Mouse (Mus musculus): Measurements from ENCODE around the gene Mycn.

Mycn gene

DNA sequence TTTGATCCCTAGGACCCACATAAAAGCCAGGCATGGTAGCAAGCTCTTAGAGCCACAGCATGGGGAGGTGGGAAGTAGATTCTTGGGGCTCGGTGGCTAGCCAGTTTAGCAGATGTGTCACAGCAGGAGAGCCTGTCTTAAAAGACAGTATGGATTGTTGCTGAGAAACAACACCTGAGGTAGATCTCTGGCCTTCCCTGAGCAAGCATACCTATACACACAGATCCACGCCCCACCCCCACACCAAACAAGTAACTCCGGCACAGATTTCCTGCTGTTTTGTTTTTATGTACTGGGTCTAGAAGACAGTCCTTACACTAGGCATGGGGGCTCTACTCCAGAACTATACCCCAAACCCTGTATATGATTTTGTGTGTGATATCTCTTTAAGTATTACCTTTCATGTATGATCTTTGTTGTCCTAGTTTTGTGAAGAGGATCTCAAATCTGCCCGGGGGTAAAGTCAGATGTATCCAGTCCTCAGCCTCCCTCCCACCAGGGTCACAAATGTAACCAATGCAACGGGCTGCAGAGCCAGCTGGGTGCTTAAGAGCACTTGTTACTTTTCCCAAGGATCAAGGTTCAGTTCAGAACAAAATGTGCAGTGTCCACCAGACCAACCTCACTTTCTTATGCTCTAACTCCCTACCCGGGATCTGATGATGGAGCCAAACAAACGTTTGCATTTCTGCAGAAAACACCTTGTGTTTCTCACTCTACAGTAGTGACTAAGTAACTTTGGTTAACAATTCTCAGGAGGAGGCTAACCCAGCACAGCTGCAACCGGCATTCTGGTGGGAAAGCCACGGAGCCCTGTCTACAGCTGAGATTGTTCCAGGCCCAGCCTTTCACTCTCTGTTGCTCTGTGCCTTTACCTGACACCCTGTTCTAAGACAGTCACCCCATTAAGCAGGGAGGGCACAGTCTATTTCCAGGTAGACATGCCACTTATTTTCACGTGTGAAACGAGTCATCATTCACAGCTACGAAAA, 21.3 kb downstream of the Mycn start:
- DNase-seq, result no peak

- no peak for DNase-seq
These were observed 25.4 kb downstream of the Mycn start for GRCm38 (mm10) chr12:12916298-12916697.

DNA sequence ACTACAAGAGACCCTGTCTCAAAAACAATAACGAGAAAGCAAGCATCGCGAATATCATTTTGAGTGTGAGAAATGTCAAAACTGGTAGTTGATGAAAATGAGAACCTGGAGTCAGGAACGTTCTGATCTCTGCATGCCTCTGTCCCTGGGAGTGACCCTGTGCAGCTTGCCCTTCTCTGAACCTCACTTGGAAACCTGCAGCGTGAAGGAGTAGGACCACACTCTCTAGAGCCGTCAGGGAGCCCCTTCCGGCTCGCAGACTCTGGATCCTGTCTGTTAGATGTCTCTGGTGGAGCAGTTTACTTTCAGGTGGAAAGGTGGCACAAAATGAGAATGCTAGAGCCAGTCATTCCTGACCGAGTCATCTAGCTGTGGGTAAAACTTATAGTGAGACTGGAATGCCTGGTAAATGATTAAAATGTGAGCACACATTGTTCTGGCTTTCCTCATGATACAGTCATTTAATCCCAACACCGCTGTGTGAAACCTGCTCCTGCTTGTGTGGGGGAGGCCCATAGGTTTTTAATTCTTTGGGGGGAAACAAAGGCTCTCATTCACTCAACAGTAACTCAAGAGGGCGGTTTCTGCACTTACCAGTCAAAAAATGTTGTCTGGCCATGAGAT, 31.2 kb downstream of the Mycn start:
- DNase-seq, result no peak

- no peak for DNase-seq
These were observed 32.0 kb downstream of the Mycn start for GRCm38 (mm10) chr12:12909631-12910277.

DNA sequence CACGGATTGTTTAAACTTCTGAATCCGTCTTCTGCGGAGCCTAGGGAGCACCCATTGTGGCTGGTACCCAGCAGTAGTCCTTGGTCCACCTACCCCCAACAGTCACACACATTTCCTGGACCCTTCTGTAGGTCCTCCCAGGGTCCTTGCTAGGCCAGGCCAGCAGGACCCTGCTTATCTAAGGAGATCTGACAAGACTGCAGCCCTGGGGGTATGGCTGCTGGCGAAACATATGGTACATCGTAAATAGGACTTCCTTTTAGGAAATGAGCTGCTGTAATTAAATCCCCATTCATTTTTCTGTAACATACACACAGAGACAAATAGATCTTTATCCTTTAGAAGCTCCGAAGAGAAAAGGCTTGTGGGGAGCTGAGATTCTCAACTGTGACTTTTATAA, 34.9 kb downstream of the Mycn start:
- DNase-seq, result peak; percentile 7

- DNase-seq, result no peak
These were observed 35.4 kb downstream of the Mycn start for GRCm38 (mm10) chr12:12906321-12906720.

DNA sequence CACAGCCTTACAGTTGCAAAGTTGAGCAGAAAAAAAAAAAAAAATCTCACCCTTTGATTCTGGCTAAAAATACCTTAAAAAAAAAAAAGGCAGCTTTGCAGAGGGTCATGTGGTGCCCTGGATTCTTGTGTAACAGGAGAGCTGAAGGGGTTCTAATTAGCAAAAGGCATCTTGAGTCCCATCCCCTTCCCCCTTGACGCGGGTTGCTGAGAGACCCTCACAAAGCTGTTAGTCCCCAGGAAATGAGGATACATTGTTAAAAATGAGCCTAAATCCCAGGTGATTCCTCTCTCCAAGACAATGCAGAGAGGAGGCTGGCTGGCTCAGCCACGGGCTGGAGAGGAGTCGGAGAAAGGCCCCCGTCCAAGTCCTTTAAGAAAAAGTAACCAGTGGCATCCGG, 36.6 kb downstream of the Mycn start:
- no peak for DNase-seq

DNA sequence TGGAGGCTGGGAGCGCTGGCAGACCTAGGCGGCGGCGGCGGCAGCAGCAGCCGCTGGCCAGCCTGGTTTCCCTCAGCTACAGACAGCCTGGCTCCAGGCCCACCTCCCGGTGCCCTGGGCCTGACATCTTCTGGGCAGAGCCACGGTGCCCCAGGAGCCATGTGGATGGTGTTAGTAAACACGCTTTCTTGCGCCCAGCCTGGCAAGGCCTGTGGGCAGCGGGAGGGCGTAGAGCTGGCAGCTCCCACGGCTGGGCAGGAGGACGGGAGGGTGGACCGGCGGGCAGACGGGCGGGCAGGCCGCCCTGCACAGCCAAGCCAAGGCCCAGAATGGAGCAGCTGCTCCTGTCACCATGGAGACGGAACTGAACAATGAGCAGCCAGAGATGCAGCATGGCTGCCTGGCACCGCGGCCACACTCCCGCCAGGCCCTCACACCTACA, 37.2 kb downstream of the Mycn start:
- peak; percentile 80 for DNase-seq

DNA sequence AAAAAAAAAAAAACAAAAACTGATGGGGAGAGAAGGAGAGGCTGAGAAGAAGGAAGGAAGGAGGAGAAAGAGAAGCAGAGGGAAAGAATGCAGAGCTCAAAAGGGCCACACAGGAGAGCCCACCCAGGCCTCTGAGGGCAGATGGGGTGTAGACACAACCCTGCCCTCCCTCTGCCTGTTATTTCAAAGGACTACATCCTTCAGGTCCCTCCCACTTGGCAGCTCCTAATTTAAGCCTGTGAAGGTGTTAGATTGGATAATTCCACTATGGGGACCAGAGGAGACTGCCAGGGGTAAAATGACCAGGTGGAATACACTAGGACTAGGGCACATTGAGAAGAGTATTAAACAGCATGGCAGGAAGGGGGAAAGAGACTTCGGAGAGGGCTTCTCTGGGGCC, 37.6 kb downstream of the Mycn start:
- DNase-seq, result no peak

GRCm38 (mm10) chr12:12902403-12902802, 39.3 kb downstream of the Mycn start:
- DNase-seq, result no peak

GRCm38 (mm10) chr12:12898356-12899126, 43.2 kb downstream of the Mycn start:
- DNase-seq, result no peak

- no peak for DNase-seq
These were observed 47.7 kb downstream of the Mycn start for GRCm38 (mm10) chr12:12893986-12894385.

DNA sequence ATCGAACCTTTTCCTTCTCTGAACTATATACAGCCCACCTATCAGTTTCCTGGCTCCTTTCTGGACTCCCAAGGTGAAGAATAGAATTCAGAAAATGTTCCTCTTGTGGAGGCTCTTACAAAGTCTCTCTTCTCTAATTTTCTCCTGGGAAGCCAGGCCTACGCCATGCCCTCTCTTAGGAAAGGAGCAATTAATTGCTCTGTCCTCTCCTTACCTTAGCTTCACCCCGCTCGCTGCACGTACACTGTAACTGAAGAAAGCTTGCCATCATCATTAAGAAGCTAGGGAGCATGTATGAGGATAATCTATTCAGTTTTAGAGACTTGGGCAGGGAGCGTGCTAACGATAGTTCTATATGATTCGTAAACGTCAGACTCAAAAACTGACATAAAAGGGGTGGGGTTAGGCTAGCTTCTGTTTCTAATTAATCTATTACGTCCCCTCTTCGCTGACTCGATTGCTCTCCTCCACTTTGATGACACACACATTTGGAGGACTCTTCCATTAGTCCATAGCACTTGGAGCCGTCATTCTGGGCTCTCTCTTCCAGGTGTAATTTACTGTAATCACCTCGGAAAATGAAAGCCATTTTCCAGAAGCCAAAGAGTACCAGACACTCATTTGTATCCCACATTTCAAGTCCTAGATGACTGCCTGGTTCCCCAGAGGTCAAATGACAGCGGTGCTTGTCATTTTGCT, 55.4 kb downstream of the Mycn start:
- no peak for DNase-seq

Measured in right cerebral cortex, postnatal 25 days (tissue).